Mouse (Mus musculus): ENCODE measurements around the gene Mphosph10. TPM values are rescaled to one million over a fixed set of nuclear protein-coding genes. Genes with fewer than 3 reads are reported as not detected.

Mphosph10 gene
- polyA plus RNA-seq, 1 experiment from 2014 or later: 48.5 TPM

DNA sequence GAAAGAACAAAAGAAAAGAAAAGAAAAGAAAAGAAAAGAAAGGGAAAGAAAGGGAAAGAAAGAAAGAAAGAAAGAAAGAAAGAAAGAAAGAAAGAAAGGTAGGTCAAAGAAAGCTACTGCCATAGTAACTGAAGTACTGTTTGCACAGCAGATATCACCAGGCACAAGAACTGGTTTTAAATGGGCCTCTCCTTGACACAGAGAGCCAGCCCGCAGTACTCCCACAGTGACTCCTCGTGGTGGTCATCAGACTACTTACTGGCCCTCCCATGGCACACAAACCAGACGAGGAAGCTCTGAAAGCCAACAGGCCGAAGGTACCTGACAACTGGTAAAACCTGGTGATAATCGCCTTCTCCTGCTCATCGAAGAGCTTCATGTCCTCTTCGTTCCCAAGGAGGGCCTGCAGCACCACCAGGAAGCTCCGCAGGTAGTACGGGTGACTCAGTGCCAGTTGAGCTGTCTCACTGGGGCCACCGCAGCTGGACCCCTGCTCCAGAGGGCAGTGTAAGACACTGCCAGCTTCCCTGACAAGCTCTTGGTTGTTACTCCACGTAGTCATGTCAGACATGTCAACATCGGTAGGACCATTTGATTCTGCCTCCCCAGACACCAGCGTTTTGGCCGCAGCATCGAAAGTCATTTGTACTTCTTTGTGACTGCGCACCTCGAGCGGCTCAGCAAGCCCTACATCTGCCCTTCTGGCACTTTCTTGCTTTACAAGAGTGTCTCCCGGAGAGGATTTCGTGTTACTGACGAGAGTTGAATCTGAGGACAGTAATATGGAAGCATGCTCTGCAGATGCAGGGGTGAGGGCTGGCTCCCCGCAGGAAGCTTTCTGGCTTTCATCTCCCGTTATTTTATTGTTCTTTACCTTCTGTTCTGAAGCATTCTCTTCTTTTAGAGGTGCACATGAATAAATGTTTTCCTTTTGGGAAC, 19.9 kb downstream of the Mphosph10 start:
- no peak overlapping the region for H3K4me3 ChIP-seq (replicated peaks)
- WGBS: 90% methylated on average over 23 of the region's 23 CpGs
- H3K27me3 ChIP-seq: no peaks in the 10 kb centered on the region
- H3K9ac ChIP-seq: no peak overlapping the region
- peaks cover 34% of the 10 kb centered on the region for H3K36me3 ChIP-seq (replicated peaks)
- no peak for ATAC-seq (ENCODE audit: low FRiP score)
- no peak overlapping the region for H3K4me2 ChIP-seq
- no peaks in the 10 kb centered on the region for H3K9me3 ChIP-seq
- peaks cover 9% of the 10 kb centered on the region for H3K4me1 ChIP-seq
- no peak overlapping the region for H3K27ac ChIP-seq

DNA sequence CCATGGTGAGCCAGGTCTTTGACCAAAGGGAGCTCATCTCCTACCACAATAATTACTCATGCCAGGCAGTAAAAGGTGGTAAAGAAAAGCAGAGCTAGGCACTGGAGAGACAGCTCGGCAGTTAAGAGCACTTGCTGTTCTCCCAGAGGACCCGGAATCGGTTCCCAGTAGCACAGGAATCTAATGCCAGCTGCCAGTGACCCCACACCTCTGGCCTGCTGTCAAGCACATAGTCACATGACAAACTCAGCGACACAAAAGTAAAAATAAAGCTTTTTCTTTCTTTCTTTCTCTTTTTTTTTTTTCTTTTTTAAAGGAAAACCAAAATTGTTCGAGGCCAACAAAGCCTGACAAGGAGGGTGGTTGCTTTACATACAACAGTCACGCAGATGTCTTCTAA, 22.2 kb downstream of the Mphosph10 start:
- H3K27me3 ChIP-seq: no peaks in the 10 kb centered on the region
- H3K4me2 ChIP-seq: no peak overlapping the region
- no peaks in the 10 kb centered on the region for H3K9me3 ChIP-seq
- ATAC-seq (ENCODE audit: low FRiP score): no peak
- H3K4me3 ChIP-seq (replicated peaks): no peak overlapping the region
- no peak overlapping the region for H3K9ac ChIP-seq
- peaks cover 9% of the 10 kb centered on the region for H3K4me1 ChIP-seq
- no peak overlapping the region for H3K27ac ChIP-seq
- H3K36me3 ChIP-seq (replicated peaks): peaks cover 39% of the 10 kb centered on the region
- WGBS: 94% methylated on average over 6 of the region's 6 CpGs

DNA sequence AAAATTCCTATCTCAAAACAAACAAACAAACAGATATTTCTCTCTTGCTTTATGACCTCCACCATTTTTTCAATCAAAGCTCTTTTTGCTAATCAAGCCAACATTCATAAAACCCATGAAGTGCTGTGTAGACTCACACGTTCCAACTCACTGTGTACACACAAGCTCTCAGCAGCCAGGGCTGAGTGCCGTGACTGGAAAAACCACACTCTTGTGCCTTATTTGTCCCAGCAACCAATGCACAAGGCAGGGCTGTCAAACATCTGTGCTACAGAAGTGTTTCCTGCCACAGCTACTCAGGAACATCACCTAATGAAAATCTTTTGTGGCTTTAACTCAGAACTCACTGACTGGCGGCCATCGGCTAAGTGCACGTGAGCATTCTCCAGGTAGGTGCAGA, 26.2 kb downstream of the Mphosph10 start:
- no peak overlapping the region for H3K9ac ChIP-seq
- ATAC-seq (ENCODE audit: low FRiP score): no peak
- no peaks in the 10 kb centered on the region for H3K9me3 ChIP-seq
- WGBS: 94% methylated on average over 5 of the region's 5 CpGs
- H3K27ac ChIP-seq: no peak overlapping the region
- H3K4me1 ChIP-seq: no peaks in the 10 kb centered on the region
- no peak overlapping the region for H3K4me3 ChIP-seq (replicated peaks)
- H3K4me2 ChIP-seq: no peak overlapping the region
- peaks cover 74% of the 10 kb centered on the region for H3K36me3 ChIP-seq (replicated peaks)
- H3K27me3 ChIP-seq: no peaks in the 10 kb centered on the region

DNA sequence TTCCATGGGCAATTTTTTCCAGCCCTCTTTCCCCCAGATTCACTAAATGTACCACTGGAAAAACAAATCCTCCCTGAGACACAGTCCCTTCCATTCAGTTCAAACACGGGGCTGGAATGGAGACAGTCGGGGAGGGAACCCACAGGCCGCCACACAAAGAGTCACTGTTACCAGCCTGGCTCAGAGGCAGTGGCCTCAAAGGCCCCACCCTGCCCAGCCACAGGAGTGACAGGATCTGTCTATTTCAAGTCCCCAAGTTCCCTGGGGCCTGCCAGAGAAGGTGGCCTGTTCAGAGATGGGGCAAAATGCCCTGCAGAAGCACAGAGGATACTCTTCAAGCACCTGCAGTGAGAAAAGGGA, 31.5 kb downstream of the Mphosph10 start:
- no peak for ATAC-seq (ENCODE audit: low FRiP score)
- Histone ChIP-seq H3K4me3 (replicated peaks) (no peak overlapping the region), H3K9me3 (no peaks in the 10 kb centered on the region), H3K9ac (no peak overlapping the region), H3K36me3 (replicated peaks) (peaks cover 75% of the 10 kb centered on the region), H3K27ac (no peak overlapping the region), H3K27me3 (no peaks in the 10 kb centered on the region), H3K4me1 (no peaks in the 10 kb centered on the region), H3K4me2 (no peak overlapping the region)
- WGBS: 71% methylated on average over 3 of the region's 3 CpGs

DNA sequence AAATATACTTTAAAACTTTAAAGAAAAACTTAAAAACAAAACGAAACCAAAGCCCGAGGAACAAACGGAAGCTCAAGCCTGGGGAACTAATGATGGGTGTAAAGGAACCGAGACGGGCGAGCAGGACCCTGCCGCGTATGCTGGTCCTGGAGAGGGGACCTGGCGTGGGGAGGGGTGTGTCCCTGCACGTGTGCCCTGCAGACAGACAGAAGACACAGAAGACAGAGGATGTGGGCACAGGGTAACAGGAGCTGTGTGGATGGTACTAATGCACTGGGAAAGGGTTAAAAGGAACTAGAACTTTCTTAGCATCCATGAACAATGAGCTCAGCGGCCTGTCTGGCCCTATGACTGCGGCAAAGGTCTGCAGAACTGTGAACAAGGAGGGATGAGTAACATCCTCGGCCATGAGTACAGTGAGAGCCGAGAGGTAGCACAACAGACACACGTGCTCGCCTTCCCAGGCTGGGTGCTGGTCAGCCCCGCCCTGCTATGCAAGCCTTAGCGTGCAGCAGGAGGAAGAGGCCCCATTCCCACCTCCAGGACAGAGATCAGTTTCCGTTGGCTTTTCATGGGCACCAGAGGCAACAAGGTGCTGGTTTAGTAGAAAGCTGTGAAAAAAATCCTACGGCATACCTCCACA, 32.0 kb downstream of the Mphosph10 start:
- no peak for ATAC-seq (ENCODE audit: low FRiP score)
- no peak overlapping the region for H3K4me3 ChIP-seq (replicated peaks)
- H3K9me3 ChIP-seq: no peaks in the 10 kb centered on the region
- no peak overlapping the region for H3K4me2 ChIP-seq
- H3K36me3 ChIP-seq (replicated peaks): peaks cover 74% of the 10 kb centered on the region
- WGBS: 91% methylated on average over 20 of the region's 20 CpGs
- no peaks in the 10 kb centered on the region for H3K27me3 ChIP-seq
- no peak overlapping the region for H3K27ac ChIP-seq
- no peak overlapping the region for H3K9ac ChIP-seq
- no peaks in the 10 kb centered on the region for H3K4me1 ChIP-seq

DNA sequence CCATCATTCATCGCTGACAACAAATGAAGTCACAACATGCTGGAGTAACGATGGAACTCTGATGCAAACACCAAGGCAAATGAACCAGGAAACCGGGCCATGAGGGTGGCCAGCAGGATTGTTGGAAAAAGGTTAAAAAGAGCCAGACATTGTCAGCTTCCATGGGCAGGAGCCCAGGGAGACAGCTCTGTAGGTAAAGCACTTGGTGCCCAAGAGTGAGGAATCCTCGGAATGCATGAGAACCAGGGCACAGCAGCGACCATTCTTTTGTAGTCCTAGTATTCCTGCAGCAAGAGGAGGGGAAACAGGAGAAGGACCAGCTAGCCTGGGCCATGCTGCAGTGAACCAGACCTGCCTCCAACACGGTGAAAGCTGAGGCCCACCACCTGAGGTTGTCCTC, 33.4 kb downstream of the Mphosph10 start:
- H3K4me1 ChIP-seq: peaks cover 12% of the 10 kb centered on the region; the same call in 1 of the 2 replicates

DNA sequence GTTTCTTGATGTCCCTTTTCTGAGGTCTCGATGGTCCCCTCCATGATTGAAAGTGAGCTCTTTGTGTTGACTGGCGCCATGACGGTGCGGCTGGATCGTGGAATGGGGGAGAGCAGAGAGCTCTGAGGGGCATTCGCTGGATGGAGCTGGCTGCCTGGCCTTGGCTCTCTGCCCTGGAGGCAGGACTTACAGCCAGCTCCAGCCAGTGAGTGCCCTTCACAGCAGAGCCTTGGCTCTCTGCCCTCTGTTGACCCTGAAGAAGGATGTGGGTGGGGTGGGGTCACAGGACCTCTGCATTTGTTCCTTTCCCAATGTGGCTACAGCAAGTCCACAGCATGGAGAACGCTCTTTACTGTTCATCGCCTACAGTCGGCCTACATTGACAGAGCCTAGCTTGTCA, 34.7 kb downstream of the Mphosph10 start:
- Histone ChIP-seq H3K4me1 (peaks cover 12% of the 10 kb centered on the region; the same call in 1 of the 2 replicates), H3K27me3 (no peaks in the 10 kb centered on the region), H3K4me3 (replicated peaks) (no peak overlapping the region), H3K9me3 (no peaks in the 10 kb centered on the region), H3K27ac (no peak overlapping the region), H3K36me3 (replicated peaks) (peaks cover 64% of the 10 kb centered on the region), H3K4me2 (no peak overlapping the region), H3K9ac (no peak overlapping the region)
- no peak for ATAC-seq (ENCODE audit: low FRiP score)
- 93% methylated on average over 9 of the region's 9 CpGs for WGBS

More for the DNA sequence above, 33.4 kb downstream of the Mphosph10 start:
- no peaks in the 10 kb centered on the region for H3K27me3 ChIP-seq
- no peak overlapping the region for H3K27ac ChIP-seq
- H3K9me3 ChIP-seq: no peaks in the 10 kb centered on the region
- 88% methylated on average over 6 of the region's 6 CpGs for WGBS
- H3K9ac ChIP-seq: no peak overlapping the region
- H3K36me3 ChIP-seq (replicated peaks): peaks cover 64% of the 10 kb centered on the region
- no peak overlapping the region for H3K4me3 ChIP-seq (replicated peaks)
- no peak overlapping the region for H3K4me2 ChIP-seq
- ATAC-seq (ENCODE audit: low FRiP score): no peak

DNA sequence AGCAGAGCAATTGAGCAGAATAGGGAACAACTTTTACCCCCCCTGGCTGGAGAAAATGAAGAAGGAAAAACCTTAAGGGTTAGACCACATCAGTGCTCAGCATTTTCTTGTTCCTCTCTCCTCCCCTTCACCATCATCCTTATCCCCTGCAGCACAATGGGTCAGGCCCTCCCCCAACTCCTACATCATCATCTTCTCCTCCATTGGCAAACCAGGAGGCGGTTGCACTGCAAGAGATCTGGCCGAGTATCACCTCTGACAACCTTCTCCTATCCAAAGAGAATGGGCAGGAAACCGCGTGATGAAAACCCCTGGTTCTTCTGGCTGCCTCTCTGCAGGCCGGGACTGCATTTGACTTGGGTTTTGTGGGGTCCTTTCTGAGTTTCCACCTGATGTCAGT, 35.4 kb downstream of the Mphosph10 start:
- Histone ChIP-seq H3K9ac (no peak overlapping the region), H3K9me3 (no peaks in the 10 kb centered on the region), H3K4me2 (no peak overlapping the region), H3K4me1 (peaks cover 12% of the 10 kb centered on the region; the same call in 1 of the 2 replicates), H3K4me3 (replicated peaks) (no peak overlapping the region), H3K27me3 (no peaks in the 10 kb centered on the region), H3K36me3 (replicated peaks) (peaks cover 58% of the 10 kb centered on the region), H3K27ac (no peak overlapping the region)
- WGBS: 96% methylated on average over 5 of the region's 5 CpGs
- ATAC-seq (ENCODE audit: low FRiP score): no peak

DNA sequence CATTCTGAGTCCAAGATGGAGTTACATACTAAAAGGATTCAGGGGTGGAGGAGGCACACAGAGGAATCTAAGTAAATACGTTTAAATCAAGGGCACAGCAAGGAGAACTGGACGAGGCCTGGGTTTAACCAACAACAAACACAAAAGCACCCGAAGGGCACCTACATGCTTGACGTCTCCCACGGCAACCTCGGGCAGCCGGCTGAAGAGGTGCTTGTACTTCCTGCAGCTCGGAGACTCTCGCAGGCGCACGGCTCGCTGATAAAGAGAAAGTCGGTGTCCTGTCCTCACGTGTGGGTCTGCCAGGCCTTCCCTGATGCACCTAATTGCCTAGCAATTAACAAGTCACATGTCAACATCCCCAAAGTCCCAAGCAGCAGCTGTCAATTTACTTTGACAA, 37.9 kb downstream of the Mphosph10 start:
- peaks cover 15% of the 10 kb centered on the region; the same call in 1 of the 2 replicates for H3K4me1 ChIP-seq
- no peaks in the 10 kb centered on the region for H3K9me3 ChIP-seq
- peaks cover 51% of the 10 kb centered on the region for H3K36me3 ChIP-seq (replicated peaks)
- no peak overlapping the region; the same call in 1 of the 2 replicates for H3K27ac ChIP-seq
- no peak overlapping the region for H3K4me2 ChIP-seq
- ATAC-seq (ENCODE audit: low FRiP score): no peak
- no peak overlapping the region for H3K9ac ChIP-seq
- H3K27me3 ChIP-seq: no peaks in the 10 kb centered on the region
- 49% methylated on average over 14 of the region's 14 CpGs for WGBS
- H3K4me3 ChIP-seq (replicated peaks): no peak overlapping the region

DNA sequence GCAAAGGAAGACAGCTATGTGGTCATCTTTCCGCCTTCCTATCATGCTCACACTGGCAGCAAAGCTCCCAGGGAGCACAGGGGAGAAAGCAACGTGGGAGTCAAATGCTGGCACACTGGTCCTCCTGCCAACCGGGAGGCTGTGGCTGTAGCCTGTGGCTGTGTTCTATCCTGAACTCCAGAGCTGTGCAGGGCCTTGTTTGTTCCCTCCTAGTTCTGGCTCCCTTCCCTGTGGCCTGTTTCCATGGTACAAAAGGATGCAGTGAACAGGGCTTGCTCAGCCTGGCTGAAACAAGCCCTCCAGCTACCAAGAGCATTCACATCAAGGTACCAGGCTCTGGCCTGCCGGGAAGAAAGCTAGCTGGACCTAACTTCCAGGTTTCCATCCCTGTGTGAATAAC, 41.0 kb downstream of the Mphosph10 start:
- no peaks in the 10 kb centered on the region for H3K27me3 ChIP-seq
- no peaks in the 10 kb centered on the region for H3K9me3 ChIP-seq
- no peak overlapping the region for H3K27ac ChIP-seq
- no peak for ATAC-seq (ENCODE audit: low FRiP score)
- WGBS: 84% methylated on average over 4 of the region's 4 CpGs
- H3K36me3 ChIP-seq (replicated peaks): peaks cover 43% of the 10 kb centered on the region
- H3K4me1 ChIP-seq: peaks cover 15% of the 10 kb centered on the region; the same call in 1 of the 2 replicates
- H3K4me3 ChIP-seq (replicated peaks): no peak overlapping the region
- H3K9ac ChIP-seq: no peak overlapping the region
- no peak overlapping the region for H3K4me2 ChIP-seq

DNA sequence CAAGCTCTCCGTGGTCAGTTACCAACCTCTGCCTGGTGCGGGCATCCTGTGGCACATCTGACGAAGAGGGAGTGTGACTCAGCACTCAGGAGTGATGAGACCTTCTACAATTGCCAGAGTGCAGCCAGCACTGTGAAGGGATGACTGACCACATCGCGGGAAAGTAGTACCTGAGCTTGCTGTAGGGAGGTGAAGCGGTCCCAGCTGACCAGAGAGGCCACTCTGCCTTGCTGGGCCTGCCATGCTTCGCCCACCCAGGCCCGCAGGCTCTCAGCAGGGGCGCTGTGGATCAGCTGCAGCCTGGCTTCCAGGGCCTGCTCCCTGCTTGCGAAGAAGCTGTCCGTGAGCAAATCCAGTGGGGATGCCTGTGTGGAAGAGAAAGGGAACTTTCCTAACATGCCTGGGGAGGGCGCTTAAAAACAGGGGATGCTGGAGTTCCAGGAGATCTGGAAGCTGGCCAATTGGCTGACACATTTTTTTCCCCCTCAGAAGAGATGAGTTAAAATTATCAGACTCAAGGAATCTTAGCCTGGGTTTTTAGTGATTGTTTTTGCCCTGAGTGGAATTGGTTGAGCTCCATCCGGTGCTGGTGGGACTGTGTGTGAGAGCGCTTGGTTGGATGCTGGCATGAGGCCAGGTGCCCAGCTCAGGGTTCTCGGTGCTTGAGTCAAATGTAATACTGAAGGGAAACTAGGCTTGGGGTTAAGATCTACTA, 42.8 kb downstream of the Mphosph10 start:
- H3K4me1 ChIP-seq: peaks cover 10% of the 10 kb centered on the region; the same call in 1 of the 2 replicates
- H3K4me3 ChIP-seq (replicated peaks): no peak overlapping the region
- H3K27me3 ChIP-seq: no peaks in the 10 kb centered on the region
- H3K27ac ChIP-seq: no peak overlapping the region
- H3K9ac ChIP-seq: no peak overlapping the region
- no peak for ATAC-seq (ENCODE audit: low FRiP score)
- no peak overlapping the region for H3K4me2 ChIP-seq
- peaks cover 46% of the 10 kb centered on the region for H3K36me3 ChIP-seq (replicated peaks)
- WGBS: 87% methylated on average over 15 of the region's 15 CpGs
- no peaks in the 10 kb centered on the region for H3K9me3 ChIP-seq

DNA sequence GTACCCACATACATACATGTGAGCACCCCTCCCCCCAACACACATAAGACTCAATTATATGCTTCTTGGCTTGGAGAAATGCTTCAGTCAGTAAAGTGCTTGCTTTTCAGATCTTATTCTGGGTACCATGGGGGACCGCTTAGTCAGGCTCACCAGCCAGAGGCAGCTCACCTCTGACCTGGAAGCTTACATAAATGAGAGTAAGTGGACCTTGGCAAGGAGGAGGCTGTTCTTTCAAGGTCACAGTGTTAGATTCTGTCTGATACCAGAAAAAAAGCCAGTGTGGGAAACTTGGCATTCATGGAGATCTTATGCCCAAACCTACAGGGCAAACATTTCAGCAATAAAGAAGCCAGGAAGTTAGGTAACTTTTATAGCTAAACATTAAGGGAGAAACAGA, 44.3 kb downstream of the Mphosph10 start:
- no peak overlapping the region for H3K4me3 ChIP-seq (replicated peaks)
- H3K36me3 ChIP-seq (replicated peaks): peaks cover 36% of the 10 kb centered on the region
- ATAC-seq (ENCODE audit: low FRiP score): no peak
- no peak overlapping the region for H3K27ac ChIP-seq
- no peak overlapping the region for H3K4me2 ChIP-seq
- no peaks in the 10 kb centered on the region for H3K9me3 ChIP-seq
- H3K4me1 ChIP-seq: 0 out of 2 replicates have a peak, but pooled peaks cover 3% of the 10 kb centered on the region
- no peaks in the 10 kb centered on the region for H3K27me3 ChIP-seq
- H3K9ac ChIP-seq: no peak overlapping the region
- 84% methylated on average over 1 of the region's 1 CpGs for WGBS

Measured in forebrain, embryonic 12.5 days (tissue).